Mouse (Mus musculus) erythroblast, embryonic 14.5 days (primary cell): ENCODE measurements around the gene Mtfr2.

Experiments
- GATA1 ChIP-seq: IDR thresholded peaks from 2 replicates; pipeline ENCODE4 v1.6.1; 2012; ENCODE audit warnings: low read length, inconsistent platforms, mixed read lengths
- TAL1 ChIP-seq: IDR thresholded peaks from 3 replicates; pipeline ENCODE4 v1.6.1; 2012; ENCODE audit warnings: low read length, inconsistent platforms, mixed read lengths

GRCm38 (mm10) chr10:20331262-20331661 is 16.3 kb upstream of the Mtfr2 start:
- TF ChIP-seq TAL1 (no peak), GATA1 (no peak)
